Mouse (Mus musculus): ENCODE results near the gene Sspo.
"Not testable (repeated sequence)": the region's sequence is repeated elsewhere in the genome, so short reads cannot be mapped to it uniquely, and the experiment has no call there.

Gene Sspo

DNA sequence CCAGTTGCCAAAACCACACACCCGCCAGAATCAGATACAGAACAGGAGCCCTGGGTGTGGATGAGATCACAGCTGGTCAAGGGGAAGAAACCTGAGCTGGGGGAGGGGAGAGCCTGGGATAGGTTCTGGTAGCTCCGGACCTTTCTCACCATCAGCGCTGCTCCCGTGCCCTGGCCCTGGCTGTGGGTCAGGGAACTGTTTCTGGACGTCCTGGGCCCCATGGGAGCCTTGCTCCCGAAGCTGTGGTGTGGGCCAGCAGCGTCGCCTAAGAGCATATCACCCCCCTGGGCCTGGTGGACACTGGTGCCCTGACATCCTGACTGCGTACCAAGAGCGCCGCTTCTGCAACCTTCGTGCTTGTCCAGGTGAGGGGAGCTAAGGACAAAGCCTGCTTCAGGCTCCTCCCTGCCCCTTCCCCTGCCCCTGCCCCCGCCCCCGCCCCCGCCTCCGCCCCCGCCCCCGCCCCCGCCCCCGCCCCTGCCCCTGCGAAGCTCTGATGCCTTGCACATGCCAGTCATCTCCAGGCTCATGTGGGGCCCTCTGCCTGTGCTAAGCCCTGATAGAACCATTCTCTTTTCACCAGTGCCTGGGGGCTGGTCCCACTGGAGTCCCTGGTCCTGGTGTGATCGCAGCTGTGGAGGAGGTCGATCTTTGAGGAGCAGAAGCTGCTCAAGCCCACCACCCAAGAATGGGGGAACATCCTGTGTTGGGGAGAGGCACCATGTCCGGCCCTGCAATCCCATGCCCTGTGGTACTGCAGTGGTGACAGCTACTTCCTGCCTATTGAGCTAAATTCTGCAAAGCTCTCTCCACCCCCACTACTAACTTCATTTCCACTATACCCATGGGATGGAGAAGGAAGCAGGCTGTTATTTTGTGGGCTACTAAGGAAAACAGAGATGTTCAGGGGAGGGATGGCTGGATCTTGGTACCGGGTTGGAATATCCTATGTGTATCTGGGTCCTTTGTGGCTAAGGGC is 40.0 kb downstream of the Sspo start:
- no peak for DNase-seq (ENCODE audit: low spot score)

DNA sequence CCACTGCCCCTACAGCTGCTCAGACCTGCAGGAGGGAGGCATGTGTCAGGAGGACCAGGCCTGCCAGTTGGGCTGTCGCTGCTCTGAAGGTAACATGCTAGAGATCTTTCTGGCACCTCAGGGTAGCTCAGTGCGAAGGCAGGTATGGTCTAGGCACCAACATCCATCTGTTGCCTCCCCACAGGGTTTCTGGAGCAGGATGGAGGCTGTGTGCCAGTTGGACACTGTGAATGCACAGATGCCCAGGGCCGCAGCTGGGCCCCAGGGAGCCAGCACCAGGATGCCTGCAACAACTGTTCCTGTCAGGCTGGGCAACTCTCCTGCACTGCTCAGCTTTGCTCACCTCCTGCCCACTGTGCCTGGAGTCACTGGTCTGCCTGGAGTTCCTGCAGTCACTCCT is 41.7 kb downstream of the Sspo start:
- no peak for DNase-seq (ENCODE audit: low spot score)

DNA sequence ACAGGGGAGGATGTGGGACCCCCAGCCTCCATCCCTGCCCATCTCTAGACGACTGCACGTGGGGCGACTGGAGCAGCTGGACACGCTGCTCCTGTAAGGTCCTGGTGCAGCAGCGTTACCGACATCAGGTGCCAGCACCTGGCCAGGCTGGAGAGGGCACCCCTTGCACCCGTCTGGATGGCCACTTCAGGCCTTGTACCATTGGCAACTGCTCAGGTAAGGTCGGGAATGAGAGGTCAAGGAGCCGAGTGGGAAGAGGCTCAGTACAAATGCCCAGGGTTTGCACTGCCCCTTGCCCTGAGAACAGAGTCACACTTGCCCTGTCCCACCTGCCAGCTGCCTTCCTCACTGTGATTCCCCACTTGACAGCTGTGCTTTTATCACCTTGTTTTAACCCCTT is 43.3 kb downstream of the Sspo start:
- DNase-seq (ENCODE audit: low spot score): no peak

DNA sequence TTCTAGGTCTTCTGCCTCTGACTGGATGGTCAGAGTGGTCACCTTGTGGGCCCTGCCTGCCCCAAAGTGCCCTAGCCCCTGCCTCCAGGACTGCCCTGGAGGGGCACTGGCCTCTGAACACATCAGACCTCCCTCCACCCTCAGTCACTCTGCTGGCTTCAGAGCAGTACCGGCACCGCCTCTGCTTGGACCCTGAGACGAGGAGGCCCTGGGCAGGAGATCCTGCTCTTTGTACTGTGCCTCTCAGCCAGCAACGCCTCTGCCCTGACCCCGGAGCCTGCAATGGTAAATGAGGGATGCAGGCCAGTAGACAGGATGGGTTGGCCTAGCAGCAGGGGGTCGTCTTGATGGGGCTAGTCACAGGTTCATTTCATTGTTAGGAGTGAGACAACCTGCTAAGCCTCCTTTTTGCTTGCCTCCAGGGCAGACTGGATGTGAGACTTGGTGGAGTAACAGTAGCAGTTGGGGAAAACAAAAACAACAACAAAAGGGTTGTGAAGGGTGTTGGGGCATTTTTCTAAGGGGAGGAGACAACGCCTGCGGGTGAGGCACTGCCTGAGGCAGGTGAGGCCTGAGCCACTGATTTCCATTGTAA is 45.2 kb downstream of the Sspo start:
- DNase-seq (ENCODE audit: low spot score): no peak

DNA sequence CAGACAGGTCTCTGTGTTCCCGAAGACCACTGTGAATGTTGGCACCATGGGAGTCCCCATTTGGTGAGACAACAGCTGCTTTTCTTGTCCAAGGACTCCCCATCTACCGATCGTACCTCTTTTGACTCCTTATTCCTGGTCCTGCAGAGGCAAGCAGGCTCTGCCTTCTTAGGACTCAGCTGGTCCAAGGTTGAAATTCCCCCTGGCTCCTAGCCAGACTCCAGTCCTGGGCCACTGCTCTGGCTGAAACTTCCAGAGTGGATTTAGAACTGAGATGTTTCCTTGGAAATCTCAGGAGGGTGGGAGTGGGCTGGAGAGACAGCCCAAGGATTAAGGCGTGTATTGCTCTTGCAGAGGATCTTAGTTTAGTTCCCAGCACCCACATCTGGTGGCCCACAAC is 49.5 kb downstream of the Sspo start:
- no peak for DNase-seq (ENCODE audit: low spot score)

DNA sequence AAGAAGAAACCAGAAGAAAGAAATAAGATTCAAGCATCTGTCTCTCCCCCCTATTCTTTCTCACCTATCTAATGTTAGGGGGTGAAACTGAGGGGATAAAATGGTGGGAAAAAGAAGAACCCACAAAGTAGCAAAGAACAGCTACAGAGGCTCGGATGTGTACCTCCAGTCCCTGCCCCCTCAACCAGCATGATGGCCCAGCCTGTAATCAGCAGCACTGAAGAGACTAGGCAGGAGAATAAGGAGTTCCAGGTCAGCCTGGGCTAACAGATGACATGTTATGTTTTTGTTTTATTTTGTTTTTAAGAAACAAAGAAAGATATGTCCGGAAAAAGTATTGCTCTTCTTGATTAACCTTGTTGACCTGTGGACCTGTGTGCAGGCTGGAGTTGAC is 55.8 kb downstream of the Sspo start:
- no peak for DNase-seq (ENCODE audit: low spot score)

DNA sequence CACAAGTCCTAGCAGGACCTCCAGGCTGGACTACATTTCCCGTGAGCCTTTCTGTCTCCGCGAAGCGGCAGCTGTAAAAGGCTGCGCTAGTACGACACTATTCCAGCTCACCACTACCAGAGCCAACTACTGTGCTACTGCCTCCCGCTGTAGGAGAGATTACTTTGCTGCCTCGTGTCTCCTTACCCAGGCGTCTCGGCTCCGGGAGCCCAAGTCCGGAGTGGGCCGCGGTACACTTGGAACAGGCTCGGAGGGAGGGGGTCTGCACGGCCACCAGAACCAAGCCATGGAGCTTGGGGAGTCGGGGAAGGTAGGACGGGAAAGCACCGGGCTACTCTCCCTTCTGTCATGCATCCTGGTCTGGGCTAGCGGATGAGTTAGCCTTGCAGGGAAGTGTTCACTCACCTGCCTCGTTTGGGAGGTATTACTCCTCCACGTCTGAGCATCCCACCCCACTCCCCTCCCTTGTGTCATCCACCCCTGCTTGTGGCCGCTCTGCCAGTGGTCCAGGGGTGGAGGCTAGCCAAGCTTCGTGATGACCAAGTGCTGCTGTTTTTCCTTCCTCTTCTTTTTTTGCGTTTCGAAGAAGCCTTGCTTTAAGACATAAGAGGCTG is 56.3 kb downstream of the Sspo start:
- DNase-seq (ENCODE audit: low spot score): peak; percentile 35

DNA sequence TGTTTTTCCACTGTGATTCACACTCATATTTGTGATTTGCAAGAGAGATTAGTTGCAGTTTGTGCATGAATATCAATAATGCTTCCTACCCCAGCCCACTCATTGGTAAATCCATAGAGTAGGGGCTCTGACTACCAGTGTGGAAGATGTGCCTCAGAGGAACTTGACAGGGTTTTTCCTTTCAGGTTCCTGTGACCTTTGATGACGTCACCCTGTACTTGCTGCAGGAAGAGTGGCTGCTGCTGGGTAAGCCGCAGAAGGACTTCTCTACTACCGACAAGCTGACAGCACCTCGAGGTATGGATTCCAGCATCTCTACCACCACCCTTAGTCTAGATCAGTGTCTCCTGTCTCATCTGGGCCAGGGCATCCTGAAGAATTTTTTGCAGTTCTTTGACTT is 60.1 kb downstream of the Sspo start:
- DNase-seq (ENCODE audit: low spot score): no peak

DNA sequence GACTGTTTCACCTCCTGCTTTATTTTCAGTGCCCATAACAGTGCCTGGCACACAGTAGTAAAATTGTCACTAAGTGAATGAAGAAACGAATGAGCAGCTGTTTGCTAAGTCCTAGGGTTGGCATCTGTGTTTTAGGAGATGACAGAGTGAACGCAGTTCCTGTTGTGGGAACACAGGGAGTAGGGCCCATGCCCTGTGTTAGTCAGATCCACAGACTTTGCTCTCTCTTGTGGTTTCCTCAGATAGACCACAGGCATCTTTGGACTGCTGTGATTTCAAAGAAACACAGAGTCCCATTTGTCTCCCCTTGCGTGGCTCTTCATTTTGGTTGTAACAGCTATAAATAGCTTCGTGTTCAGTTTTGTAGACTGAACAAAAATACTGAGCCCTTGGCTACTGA is 62.4 kb downstream of the Sspo start:
- no peak for DNase-seq (ENCODE audit: low spot score)

DNA sequence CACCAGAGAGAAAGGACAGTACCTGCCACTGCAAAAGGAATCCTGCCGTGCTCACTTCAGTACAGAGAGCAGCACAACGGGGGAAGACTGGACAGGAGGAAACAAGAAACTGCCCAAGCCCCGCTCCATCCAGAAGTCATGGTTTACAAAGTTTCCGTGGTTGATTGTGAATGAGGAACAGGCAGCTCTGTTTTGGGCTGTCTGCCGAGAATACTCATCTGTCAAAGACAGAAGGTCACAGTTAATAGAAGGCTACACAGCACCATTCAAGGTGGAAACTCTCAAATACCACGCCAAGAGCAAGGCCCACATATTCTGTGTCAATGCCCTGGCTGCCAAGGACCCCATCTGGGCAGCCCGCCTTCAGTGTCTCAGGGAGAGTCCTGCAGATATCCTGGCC is 63.8 kb downstream of the Sspo start:
- DNase-seq (ENCODE audit: low spot score): no peak

DNA sequence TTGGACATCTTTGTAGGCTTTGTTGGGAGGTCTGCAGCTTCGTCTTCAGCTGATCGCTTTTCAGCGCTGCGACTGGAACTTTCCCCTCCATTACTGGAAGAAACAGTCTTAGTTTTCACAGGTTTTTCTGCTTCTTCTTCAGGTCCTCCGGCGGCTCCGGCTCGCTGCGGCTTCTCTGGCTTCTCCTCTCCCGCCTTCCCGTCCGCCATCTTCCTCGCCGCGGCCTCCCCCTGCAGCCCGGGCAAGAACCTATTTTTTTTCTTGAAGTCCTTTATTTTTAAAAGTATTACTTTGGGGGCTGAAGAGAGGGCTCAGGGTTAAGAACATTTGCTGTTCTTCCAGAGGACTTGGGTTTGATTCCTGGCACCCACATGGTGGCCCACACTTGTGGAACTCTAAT is 76.9 kb downstream of the Sspo start:
- DNase-seq (ENCODE audit: low spot score): not testable (repeated sequence)

DNA sequence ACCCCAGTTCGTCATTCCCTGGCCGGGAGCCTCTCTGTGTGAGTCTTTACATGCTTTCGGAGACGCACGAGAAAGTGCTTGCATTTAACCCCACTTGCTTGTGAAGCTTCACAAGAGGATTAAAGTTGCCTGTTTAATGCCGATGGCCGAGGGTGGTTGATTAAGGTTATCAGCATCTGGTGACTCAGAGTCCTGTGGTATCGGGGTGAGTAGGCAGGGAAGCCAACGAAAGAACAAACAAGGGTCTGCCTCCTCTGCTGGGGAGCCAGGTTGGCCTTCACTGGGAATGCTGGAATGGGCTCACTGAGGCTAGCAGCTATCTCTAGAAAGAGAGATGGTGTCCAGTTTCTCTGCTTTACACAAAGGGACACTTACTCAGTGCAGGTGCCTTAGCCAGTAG is 79.9 kb downstream of the Sspo start:
- no peak for DNase-seq (ENCODE audit: low spot score)

DNA sequence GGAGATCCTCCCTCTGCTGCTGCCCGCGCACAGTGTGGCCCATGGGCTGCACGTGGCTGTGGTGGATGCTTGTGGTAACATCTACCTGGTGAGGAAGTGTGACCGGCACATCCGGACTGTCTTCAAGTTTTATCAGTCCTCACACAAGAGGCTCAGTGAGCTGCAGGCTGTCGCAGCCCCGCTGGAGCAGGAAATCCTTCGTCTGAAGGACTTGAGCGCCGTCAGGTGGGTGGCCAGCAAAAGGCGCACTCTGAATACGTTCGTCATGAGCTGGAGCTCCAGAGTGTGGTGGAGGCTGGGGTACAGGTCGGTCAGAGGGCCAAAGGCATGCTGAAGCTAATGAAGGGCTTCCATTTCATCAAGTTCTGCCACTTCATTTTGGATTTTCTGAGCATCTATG is 81.2 kb downstream of the Sspo start:
- no peak for DNase-seq (ENCODE audit: low spot score)

DNA sequence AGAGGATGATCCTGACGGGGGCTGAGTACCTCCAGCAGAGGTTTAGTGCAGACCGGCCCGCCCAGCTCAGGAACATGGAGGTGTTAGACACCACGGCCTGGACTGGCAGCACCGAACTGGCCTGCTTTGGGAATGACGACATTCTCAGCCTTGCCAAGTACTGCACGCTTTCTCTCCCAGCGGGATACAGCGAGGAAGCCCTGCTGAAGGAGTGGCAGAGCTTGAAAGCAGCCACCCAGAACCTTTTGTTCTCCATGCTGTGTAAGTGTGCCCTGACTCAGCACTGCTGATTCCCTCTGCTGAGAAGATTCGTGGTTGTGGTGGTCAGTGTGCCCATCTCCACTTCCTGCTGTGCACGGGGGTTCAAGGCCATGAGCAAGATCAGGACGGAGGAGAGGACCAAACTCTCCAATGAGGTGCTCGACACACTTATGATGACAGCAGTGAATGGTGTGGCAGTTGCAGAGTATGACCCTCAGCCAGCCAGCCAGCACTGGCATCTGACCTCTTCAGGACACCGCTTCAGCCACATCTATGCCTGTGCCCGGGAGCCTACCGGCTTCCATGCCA is 81.9 kb downstream of the Sspo start:
- no peak for DNase-seq (ENCODE audit: low spot score)

DNA sequence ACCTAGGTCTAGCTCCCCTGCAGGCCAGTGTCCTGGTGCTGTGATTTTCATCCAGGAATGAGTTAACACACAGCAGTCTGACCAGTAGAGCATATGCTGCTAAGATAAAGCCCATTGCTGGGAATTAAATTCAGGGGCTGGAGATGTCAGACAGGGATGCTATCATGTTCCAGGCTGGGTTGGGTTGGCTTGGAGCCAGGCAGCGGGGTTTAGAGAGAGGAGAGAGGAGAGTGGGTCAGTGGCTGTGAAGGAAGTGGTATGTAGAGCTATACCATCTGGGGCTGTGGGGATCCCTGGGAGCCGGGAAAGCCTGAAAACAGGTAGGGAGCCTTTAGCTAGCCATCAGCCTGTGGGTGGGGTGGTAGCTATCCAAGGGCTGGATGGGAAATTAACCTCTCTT is 82.8 kb downstream of the Sspo start:
- DNase-seq (ENCODE audit: low spot score): no peak

DNA sequence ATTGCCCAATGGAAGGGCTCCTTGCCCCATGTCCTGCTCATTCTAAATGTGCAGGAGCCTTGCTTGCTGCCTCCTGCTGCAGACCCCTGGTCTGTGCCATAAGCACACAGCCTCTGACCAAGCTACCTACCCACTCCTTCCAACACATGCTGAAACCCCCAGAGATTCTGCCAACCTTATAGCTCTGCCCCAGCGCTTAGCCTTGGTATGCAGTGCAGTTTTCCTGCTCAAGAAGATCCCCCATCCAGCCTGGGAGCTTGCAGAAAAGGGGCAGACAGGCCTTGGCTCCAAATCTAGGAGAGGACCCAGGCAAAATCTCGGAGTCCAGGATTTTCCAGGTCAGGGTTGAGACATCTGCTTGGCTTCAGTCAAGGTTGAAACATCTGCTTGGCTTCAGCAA is 85.4 kb downstream of the Sspo start:
- DNase-seq (ENCODE audit: low spot score): no peak

DNA sequence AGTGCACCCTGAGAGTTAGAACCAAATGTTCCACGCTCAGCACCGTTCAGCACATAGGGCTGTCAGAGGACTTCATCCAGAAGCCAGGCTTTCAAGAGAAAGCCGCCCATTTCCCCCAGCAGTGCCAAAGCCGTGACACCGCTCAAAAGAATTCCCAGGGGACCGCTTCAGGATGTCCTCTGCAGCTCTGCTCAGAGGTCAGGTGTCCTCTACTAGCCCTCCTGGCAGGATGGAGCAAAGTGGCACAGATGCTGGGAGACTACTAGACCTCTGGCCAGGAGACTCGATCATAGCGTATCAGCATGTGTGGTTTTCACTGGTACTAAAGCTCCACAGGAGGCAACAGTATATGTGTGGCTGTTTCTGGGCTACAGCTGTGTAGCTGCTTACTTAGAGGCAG is 86.9 kb downstream of the Sspo start:
- DNase-seq (ENCODE audit: low spot score): no peak

DNA sequence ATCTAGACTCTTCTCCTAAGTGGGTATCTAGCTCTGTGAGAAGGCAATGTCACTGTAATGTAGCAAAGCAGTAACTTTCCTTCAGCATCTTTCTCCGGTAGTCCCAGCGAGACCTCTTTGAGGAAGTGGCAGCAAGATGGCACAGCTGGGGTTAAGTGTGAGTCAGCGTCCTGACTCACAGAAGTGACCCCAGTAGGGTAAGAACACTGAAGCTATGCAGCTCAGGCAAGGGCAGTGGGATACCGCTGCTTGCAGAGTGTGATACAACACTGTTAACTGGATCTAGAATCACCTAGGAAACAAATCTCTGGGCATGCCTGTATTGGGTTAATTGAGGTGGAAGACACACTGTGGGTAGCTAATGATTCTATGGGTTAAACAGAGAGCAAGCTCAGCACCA is 88.1 kb downstream of the Sspo start:
- no peak for DNase-seq (ENCODE audit: low spot score)

DNA sequence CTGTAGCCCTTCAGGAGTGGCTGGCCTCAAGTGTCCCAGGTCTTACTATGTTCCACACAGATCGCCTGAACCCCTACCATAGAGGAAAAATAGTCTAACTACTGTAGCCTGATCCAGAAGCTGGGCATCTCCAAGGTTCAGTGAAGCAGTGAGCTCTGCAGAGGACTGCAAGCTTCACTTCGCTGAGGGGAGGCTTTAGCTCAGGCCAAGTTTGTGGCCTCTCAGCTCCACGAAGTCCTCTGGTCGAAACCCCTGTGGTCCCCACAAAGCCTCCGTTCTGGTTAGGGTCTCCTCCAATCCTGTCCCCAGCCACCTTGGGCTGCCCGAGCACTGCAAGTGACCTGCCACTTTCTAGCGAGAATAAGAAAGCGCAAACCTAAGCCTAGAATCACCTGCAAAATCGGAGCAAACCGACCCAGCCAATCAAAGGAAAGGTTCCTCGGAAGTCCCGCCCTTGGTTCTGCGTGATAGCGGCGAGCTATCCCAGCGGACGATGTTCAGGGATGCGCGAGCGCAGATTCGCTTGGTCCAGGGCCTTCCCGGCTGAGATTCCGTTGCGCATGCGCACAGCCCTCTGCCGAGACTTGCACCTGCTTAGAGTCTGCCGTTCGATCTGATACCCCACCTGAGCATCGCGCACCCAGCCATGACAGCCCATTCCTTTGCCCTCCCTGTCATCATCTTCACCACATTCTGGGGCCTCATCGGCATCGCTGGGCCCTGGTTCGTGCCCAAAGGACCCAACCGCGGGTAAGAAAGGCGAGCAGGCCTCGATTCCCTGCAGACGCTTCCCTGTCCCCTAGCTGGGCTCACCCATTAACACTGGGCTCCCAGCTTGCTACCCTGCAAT is 89.3 kb downstream of the Sspo start, which contains the start of gene Atp6v0e2:
Atp6v0e2 (plus strand) TSS at position 511 of the 850 bp plus-strand sequence.
- DNase-seq (ENCODE audit: low spot score): peak; percentile 53

DNA sequence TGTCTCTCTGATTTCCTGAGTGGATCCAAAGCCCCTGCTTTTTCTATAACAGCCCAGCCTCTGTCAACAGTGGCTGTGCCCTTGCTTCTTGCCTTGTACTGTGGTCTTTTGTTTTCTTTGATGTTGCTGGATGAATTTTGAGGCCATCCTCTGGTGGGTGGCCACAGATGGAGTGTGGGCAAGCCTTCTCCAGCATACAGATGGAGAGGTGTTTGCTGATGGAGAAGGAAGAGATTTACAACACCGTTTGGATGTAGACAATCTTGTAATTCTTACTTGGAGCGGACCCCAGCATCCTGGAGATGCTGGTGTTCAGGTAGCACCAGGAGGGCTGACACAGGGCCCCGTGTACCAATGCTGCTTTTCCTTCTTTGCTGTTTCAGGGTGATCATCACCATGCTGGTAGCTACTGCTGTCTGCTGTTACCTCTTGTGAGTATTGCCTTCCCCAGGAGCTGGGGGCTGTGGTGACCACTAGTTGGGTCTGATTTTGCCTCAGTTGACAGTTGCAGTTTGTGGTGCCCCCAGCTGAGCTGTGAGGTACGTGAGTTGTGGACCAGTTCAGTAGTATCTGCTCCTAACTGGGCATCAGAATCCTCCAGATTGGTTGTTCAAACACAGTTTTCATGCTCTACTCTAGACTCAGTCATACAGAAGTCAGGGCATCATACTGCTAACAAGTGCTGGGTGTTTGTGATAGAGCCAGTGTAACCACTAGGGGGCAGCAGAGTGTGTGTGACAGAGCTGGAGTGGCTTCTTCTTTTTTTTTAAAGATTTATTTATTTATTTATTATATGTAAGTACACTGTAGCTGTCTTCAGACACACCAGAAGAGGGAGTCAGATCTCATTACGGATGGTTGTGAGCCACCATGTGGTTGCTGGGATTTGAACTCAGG is 91.1 kb downstream of the Sspo start:
- DNase-seq (ENCODE audit: low spot score): no peak

DNA sequence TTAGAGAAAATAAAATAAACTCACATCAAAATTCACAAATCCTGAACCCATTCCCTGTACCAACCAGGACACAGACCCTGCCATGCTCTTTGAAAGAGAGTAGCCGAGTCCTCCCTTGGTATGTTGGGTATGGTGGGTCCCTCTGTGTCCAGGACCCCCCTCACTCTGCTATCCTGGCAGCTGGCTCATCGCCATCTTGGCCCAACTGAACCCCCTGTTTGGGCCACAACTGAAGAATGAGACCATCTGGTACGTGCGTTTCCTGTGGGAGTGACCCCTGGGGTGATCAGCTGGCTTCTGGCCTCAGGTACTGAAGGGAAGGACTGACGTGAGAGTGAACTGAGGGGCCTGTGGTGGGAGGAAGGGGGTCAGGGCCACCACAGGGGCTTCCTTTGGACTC is 91.8 kb downstream of the Sspo start:
- no peak for DNase-seq (ENCODE audit: low spot score)
